9 mouse cellular contexts compared by ENCODE assay signal in the genomic region with DNA sequence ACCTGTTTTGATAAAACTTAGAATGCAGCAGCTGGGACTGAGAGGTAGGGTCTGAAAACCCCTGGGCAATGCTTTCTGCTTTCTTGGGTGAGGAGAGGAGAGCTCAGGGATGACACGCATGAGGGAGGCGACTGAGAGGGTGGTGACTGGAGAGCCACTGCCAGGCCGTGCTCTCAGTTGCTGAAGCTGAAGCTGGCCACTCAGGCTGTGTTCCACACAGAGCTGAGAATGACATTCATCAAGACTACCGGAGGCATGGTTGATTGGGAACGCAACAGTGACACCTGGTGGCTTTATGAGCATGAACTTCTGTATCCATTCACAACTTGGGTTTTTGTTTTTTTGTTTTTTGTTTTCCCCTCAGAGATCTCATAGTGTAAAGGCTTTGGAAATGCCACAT. TPM values are rescaled to one million over a fixed set of nuclear protein-coding genes. Genes with fewer than 3 reads are reported as not detected.
A peak's percentile ranks its signal among the peaks of the same experiment; 100 is the strongest.
DNase-seq lines count a peak whose midpoint lies in the region; ATAC-seq and TF ChIP-seq lines count a peak whose summit lies in the region.
"Had no signal": no experiment of that assay in that cellular context is flagged by ENCODE, and none has a peak within 500 bp of the region (broad histone marks: within the 10 kb centered on the region; RNA-seq: fewer than 3 reads in every experiment).

No protein-coding gene starts in this region.

- H3K4me1 ChIP-seq in forebrain, embryonic 12.5 days, result no peaks in the 10 kb centered on the region
- no peaks in the 10 kb centered on the region for H3K4me1 ChIP-seq in lung, embryonic 14.5 days (ENCODE audit: insufficient read depth)

- H3K9ac ChIP-seq in forebrain, embryonic 12.5 days, result no peak overlapping the region
- H3K9ac ChIP-seq in lung, embryonic 14.5 days, result no peak overlapping the region
- H3K9ac ChIP-seq: liver, embryonic 15.5 days had no signal

- no peaks in the 10 kb centered on the region for H3K9me3 ChIP-seq in forebrain, embryonic 12.5 days
- H3K9me3 ChIP-seq in lung, embryonic 14.5 days (ENCODE audit: low read depth, low read length), result peaks cover 4% of the 10 kb centered on the region; the same call in 1 of the 2 replicates
- H3K9me3 ChIP-seq: liver, embryonic 15.5 days had no signal

- TF ChIP-seq CTCF in lung, embryonic 14.5 days (IDR thresholded peaks at IDR 0.05; ENCODE audit: low read depth), result peak; percentile 87

- H3K27me3 ChIP-seq in forebrain, embryonic 12.5 days, result no peaks in the 10 kb centered on the region
- H3K27me3 ChIP-seq in lung, embryonic 14.5 days (ENCODE audit: insufficient read depth, low read length), result no peaks in the 10 kb centered on the region
- H3K27me3 ChIP-seq: liver, embryonic 15.5 days had no signal

- H3K4me2 ChIP-seq in forebrain, embryonic 12.5 days, result no peak overlapping the region
- H3K4me2 ChIP-seq in lung, embryonic 14.5 days, result no peak overlapping the region
- H3K4me2 ChIP-seq: liver, embryonic 15.5 days had no signal

- H3K4me3 ChIP-seq in forebrain, embryonic 12.5 days (replicated peaks), result no peak overlapping the region
- H3K4me3 ChIP-seq in lung, embryonic 14.5 days (ENCODE audit: low read depth, low read length), result no peak overlapping the region
- H3K4me3 ChIP-seq: liver, embryonic 15.5 days had no signal

- no peaks in the 10 kb centered on the region for H3K36me3 ChIP-seq in forebrain, embryonic 12.5 days (replicated peaks)
- H3K36me3 ChIP-seq in lung, embryonic 14.5 days (ENCODE audit: insufficient read depth), result no peaks in the 10 kb centered on the region
- H3K36me3 ChIP-seq: liver, embryonic 15.5 days had no signal

- under 1% methylated on average over 5 of the region's 5 CpGs for WGBS in forebrain, embryonic 12.5 days
- under 1% methylated on average over 5 of the region's 5 CpGs for WGBS in lung, embryonic 14.5 days

- peak; percentile 88 for DNase-seq in ES-CJ7 (ENCODE audit: low read depth, low spot score)
- peak; percentile 95 for DNase-seq in brain, adult 2 months (ENCODE audit: low read depth, low spot score)
- peak; percentile 54 to 69 for DNase-seq in heart, postnatal 14 days
- peak; percentile 75 to 81 for DNase-seq in kidney, postnatal 4 days
- DNase-seq in lung, embryonic 14.5 days, result peak; percentile 91
- peak; percentile 38 to 41 for DNase-seq in thymus, postnatal 36 days

- no peak overlapping the region for H3K27ac ChIP-seq in forebrain, embryonic 12.5 days
- no peak overlapping the region for H3K27ac ChIP-seq in lung, embryonic 14.5 days (ENCODE audit: low read depth)
- H3K27ac ChIP-seq: liver, embryonic 15.5 days had no signal

- peak; percentile 82 for ATAC-seq in forebrain, embryonic 12.5 days (ENCODE audit: low FRiP score)
- ATAC-seq in lung, embryonic 14.5 days (ENCODE audit: insufficient read depth), result peak; percentile 82
- ATAC-seq in neutrophil, adult 5-6 weeks (ENCODE audit: extremely low read depth, insufficient number of reproducible peaks, low FRiP score, poor library complexity, severe bottlenecking), result peak; percentile 77

- intact Hi-C loops in heart, postnatal 14 days (cut with DNase I), result loop anchor here (5.0 to 10.0 kb wide), 2 partner anchors 194 to 321 kb away; a partner anchor contains a TSS

RNA-seq across cellular contexts. Expression of a gene that starts 19.4 kb away (rescaled TPM):
- 1.1 and 1.9 TPM in 2 replicates for polyA plus RNA-seq in forebrain, embryonic 12.5 days (2016; fragmentation: Nextera tagmentation; extraction: Ambion mirVana)
- total RNA-seq in heart, postnatal 14 days (2021), result under 1 TPM; 0.53 to 0.90 TPM
- polyA plus RNA-seq in lung, embryonic 14.5 days (2014; fragmentation: Nextera tagmentation; extraction: Ambion mirVana), result 0.43 and 0.80 TPM in 2 replicates
- total RNA-seq in neutrophil, adult 5-6 weeks (2017), result not detected in 2 replicates
- polyA plus RNA-seq: liver, embryonic 15.5 days had no signal

RNA-seq across cellular contexts. Expression of a gene that starts 42.8 kb away (rescaled TPM):
- not detected in 2 replicates for polyA plus RNA-seq in forebrain, embryonic 12.5 days (2016; fragmentation: Nextera tagmentation; extraction: Ambion mirVana)
- total RNA-seq in heart, postnatal 14 days (2021), result not detected
- polyA plus RNA-seq in lung, embryonic 14.5 days (2014; fragmentation: Nextera tagmentation; extraction: Ambion mirVana), result 4.4 and 5.9 TPM in 2 replicates
- not detected in 2 replicates for total RNA-seq in neutrophil, adult 5-6 weeks (2017)
- polyA plus RNA-seq: liver, embryonic 15.5 days had no signal

RNA-seq across cellular contexts. Expression of a gene that starts 58.2 kb away (rescaled TPM):
- 0.29 TPM in 1 of 2 replicates, not detected in the other for polyA plus RNA-seq in forebrain, embryonic 12.5 days (2016; fragmentation: Nextera tagmentation; extraction: Ambion mirVana)
- total RNA-seq in heart, postnatal 14 days (2021), result 1 to 10 TPM; 2.8 to 3.5 TPM
- polyA plus RNA-seq in lung, embryonic 14.5 days (2014; fragmentation: Nextera tagmentation; extraction: Ambion mirVana), result 0.14 and 0.34 TPM in 2 replicates
- not detected in 2 replicates for total RNA-seq in neutrophil, adult 5-6 weeks (2017)

Comparison
In these comparisons a context has a peak if more than half of its experiments do, and no peak if none do; other contexts are left out.
1. DNase-seq: peak in every context shown above with its lines; median percentile 95 in brain, adult 2 months; 91 in lung, embryonic 14.5 days; 88 in ES-CJ7; 78 in kidney, postnatal 4 days; 62 in heart, postnatal 14 days; 40 in thymus, postnatal 36 days.